In the genomic region with DNA sequence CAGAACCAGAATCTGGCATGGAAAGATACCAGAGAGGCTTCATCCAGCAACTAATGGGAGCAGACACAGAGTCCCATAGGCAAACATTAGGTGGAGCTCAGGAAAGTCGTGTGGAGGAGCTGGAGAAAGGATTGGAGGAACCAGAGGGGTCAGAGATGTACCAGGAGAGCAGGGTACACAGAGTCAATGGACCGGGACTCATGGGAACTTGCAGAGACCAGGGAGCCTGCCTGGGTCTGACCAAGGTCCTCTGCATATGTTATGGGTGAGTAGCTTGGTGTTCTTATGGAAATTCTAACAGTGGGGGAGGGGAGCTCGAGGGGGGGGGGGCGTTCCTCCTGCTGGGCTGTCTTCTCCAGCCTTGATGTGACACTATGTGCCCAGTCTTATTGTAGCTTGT, we compare ENCODE assay signal across 16 mouse cellular contexts. TPM values are rescaled to one million over a fixed set of nuclear protein-coding genes. Genes with fewer than 3 reads are reported as not detected.
"Had no signal": no experiment of that assay in that cellular context is flagged by ENCODE, and none has a peak within 500 bp of the region (broad histone marks: within the 10 kb centered on the region; RNA-seq: fewer than 3 reads in every experiment).

No protein-coding gene starts in this region.

- H3K4me1 ChIP-seq: intestine, embryonic 15.5 days; limb, embryonic 12.5 days; limb, embryonic 15.5 days; liver, embryonic 15.5 days; lung, embryonic 15.5 days; megakaryocyte, embryonic 14.5 days had no signal

- H3K27ac ChIP-seq: intestine, embryonic 15.5 days; limb, embryonic 12.5 days; limb, embryonic 15.5 days; liver, embryonic 15.5 days; lung, embryonic 15.5 days had no signal

- ATAC-seq: hindbrain, embryonic 16.5 days; intestine, embryonic 15.5 days had no signal

- DNase-seq: left cerebral cortex, postnatal 4 days; lung, adult 18-20 months; lung, postnatal 10 days; lung, postnatal 36 days; thymus, adult 18-20 months; thymus, postnatal 14 days had no signal

- H3K9me3 ChIP-seq: intestine, embryonic 15.5 days; limb, embryonic 12.5 days; limb, embryonic 15.5 days; liver, embryonic 15.5 days; lung, embryonic 15.5 days had no signal

- H3K9ac ChIP-seq: intestine, embryonic 15.5 days; limb, embryonic 12.5 days; limb, embryonic 15.5 days; liver, embryonic 15.5 days; lung, embryonic 15.5 days had no signal

- H3K4me2 ChIP-seq: intestine, embryonic 15.5 days; limb, embryonic 12.5 days; limb, embryonic 15.5 days; liver, embryonic 11.5 days; liver, embryonic 15.5 days; lung, embryonic 15.5 days; midbrain, embryonic 11.5 days had no signal

- H3K36me3 ChIP-seq: intestine, embryonic 15.5 days; limb, embryonic 12.5 days; limb, embryonic 15.5 days; liver, embryonic 15.5 days; lung, embryonic 15.5 days had no signal

- H3K4me3 ChIP-seq: intestine, embryonic 15.5 days; limb, embryonic 12.5 days; limb, embryonic 15.5 days; liver, embryonic 15.5 days; lung, embryonic 15.5 days; megakaryocyte, embryonic 14.5 days had no signal

- H3K27me3 ChIP-seq: intestine, embryonic 15.5 days; limb, embryonic 12.5 days; limb, embryonic 15.5 days; liver, embryonic 15.5 days; lung, embryonic 15.5 days had no signal

RNA-seq across cellular contexts. Expression of a gene that starts 30.7 kb away (rescaled TPM):
- polyA plus RNA-seq: small intestine, adult 2 months had no signal
